Mouse (Mus musculus) olfactory bulb, adult 2 months (tissue): Measurements from ENCODE around the gene Oaf.

Source experiments
- CTCF ChIP-seq: fragments of 200-500 bp; IDR thresholded peaks from 2 replicates; pipeline ENCODE4 v1.5.1; 2012; ENCODE audit warnings: low read depth, mild to moderate bottlenecking, low read length, moderate library complexity; ENCODE audit not compliant: insufficient read depth
- POLR2A ChIP-seq: fragments of 200-500 bp; IDR thresholded peaks from 2 replicates; pipeline ENCODE4 v1.6.1; 2012; ENCODE audit warnings: mild to moderate bottlenecking, low read depth, low read length, moderate library complexity; ENCODE audit not compliant: insufficient read depth

- TF ChIP-seq CTCF (no peak), POLR2A (no peak)
Observed at GRCm38 (mm10) chr9:43260661-43261060, 20.9 kb upstream of the Oaf start.
